Mouse (Mus musculus) testis, adult 2 months (tissue): ENCODE results near the gene Pdzd8.

Source experiments
- CTCF ChIP-seq: fragments of 200-500 bp; IDR thresholded peaks from 2 replicates; pipeline ENCODE4 v1.5.1; 2012; ENCODE audit warnings: low read depth, mild to moderate bottlenecking, inconsistent platforms, low read length, moderate library complexity; ENCODE audit not compliant: control insufficient read depth, insufficient read depth, insufficient replicate concordance
- POLR2A ChIP-seq: fragments of 200-500 bp; IDR thresholded peaks from 2 replicates; pipeline ENCODE4 v1.6.1; 2012; ENCODE audit warnings: low read depth, mild to moderate bottlenecking, inconsistent platforms, low read length, moderate library complexity; ENCODE audit not compliant: control insufficient read depth

DNA sequence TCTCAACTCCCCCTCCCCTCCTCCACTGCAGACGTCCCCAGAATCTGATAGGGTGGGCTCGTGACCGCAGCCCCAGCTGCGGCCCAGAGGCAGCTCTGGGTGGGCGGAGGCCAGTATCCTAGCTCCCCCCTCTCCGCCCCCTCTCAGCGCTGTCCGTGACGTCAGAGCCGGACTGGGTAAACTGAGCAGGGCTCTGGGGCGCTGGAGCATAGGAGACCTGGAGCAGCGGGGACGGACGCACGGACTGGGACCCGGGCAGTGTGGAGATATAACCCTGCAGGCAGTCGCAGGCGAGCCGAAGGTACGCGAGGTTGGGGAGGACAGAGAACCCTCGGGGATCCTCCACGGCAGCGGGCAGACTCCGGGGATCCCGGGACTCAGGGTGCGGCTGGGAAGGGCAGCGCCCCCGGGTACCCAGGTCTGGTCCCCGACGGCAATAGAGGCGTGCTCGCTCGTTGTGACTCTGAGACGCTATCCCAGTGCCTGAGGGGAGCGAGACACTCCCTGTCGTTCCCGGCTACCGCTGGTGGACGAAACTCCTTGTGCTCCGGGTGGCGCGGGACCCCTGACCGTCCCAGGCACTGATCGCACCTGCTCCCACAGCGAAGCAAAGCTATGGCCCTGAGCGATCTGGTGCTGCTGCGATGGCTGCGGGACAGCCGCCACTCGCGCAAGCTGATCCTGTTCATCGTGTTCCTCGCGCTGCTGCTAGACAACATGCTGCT is 84.7 kb downstream of the Pdzd8 start, which contains the start of gene Slc18a2:
- no peak for TF ChIP-seq CTCF
- no peak for TF ChIP-seq POLR2A
